Mouse (Mus musculus): ENCODE results near the gene Tmem94.

GRCm38 (mm10) chr11:115807971-115808370 lies 42.7 kb downstream of the Tmem94 start:
- no peak for TF ChIP-seq CTCF (IDR thresholded peaks at IDR 0.05; ENCODE audit: control insufficient read depth, insufficient read depth, insufficient replicate concordance, low read depth, low read length)
- TF ChIP-seq POLR2A (IDR thresholded peaks at IDR 0.05; ENCODE audit: control insufficient read depth, low read depth, low read length): no peak
